Mouse (Mus musculus): Measurements from ENCODE around the gene Dnah12.

DNA sequence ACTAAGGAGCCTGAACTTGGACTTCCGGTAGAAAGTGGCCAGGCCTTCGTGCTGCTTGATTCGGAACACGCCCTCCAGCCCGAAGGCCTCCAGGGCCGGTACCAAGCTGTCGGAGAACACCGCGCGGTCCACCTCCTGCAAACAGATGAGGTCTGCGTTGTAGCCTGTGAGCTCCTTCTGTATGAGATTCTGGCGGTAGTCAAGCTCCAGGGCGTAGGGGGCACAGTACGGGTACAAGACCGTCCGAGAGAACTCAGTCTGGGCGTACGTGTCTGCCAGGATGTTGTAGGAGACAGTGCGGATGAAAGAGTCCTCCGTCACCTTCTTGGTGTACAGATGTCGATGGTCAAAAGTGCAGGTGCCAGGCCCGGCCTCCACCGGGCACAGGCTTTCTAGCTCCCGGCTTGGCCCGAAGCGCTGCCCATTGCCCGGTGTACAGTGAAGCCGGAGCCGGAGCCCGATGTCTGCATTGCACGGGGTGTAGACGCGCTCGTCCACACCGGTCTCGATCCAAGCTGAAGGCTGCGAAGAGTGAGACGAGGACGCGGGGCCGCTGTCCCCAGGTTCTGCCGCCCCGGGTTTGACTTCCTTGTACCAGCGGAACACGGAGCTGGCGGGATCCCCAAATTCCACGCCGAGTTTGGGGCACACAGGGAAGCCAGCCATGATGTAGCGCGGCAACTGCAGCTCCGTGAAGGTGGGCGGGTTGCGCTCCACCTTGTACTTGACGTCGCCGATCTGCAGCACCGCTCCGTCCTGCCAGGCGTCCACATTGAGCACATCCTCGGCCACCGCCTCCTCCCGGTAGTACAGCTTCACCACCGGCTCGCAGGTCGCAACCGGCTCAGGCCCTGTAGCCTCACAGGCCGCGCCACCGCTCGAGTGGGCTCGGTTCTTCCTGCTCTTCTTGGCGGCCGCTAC, 24.4 kb upstream of the Dnah12 start:
- TF ChIP-seq CTCF (IDR thresholded peaks at IDR 0.05; ENCODE audit: low read depth) (peak; percentile 37), EP300 (IDR thresholded peaks at IDR 0.05; ENCODE audit: low read depth) (no peak)
